Mouse (Mus musculus) heart, adult 8-10 months (tissue): ENCODE measurements at regions not wholly inside any gene's neighbourhood (a gene's known extent, or its start where the extent isn't known, plus 50 kb on each side); places are given as distances from the start of the nearest gene placed in this dataset.
A peak's percentile ranks its signal among the peaks of the same experiment; 100 is the strongest.

Experiments used
- DNase-seq: peaks from one replicate; pipeline ENCODE4 v3.0.0; 2022; ENCODE audit warnings: low spot score

- no peak for DNase-seq
Observed at GRCm38 (mm10) chr14:80789131-80789530, 805.2 kb downstream of the Olfm4 start.

GRCm38 (mm10) chr14:80799370-80799959 is 815.6 kb downstream of the Olfm4 start:
- no peak for DNase-seq

GRCm38 (mm10) chr14:80830476-80830875 is 846.6 kb downstream of the Olfm4 start:
- no peak for DNase-seq

GRCm38 (mm10) chr14:80844550-80844949 is 860.7 kb downstream of the Olfm4 start:
- DNase-seq: no peak

DNA sequence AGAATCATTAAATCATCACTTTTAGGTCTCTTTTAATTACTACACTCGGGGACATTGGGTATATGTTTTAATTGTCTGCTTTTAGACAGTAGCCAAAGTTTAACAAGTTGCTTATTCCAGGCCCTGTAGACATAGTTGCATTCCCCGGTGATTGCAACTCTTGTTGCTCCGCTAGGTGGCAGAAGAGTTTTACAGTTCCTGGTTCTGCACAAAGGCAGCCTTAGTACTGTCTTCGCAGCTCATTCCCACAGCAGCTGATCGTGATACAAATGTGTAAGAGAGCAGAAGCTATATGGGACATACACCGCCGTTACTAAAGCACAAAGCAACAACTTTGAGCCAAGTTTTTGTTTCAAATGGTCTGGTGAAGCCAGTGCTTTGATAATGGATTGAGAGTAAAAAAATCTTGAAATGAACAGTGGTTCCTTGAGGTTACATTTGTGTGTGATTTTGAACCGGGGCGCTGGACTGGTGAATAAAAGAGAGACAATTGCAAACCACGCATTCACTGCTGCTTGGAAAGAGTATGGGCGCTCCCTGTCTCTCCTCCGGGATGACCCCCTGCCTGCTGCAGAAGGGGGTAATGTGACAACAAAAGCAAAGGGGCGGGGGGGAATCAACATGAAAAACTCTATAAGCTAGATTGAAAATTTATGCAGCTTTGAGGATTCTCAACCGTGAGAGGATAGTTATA is 861.8 kb downstream of the Olfm4 start:
- peak; percentile 10 for DNase-seq

DNA sequence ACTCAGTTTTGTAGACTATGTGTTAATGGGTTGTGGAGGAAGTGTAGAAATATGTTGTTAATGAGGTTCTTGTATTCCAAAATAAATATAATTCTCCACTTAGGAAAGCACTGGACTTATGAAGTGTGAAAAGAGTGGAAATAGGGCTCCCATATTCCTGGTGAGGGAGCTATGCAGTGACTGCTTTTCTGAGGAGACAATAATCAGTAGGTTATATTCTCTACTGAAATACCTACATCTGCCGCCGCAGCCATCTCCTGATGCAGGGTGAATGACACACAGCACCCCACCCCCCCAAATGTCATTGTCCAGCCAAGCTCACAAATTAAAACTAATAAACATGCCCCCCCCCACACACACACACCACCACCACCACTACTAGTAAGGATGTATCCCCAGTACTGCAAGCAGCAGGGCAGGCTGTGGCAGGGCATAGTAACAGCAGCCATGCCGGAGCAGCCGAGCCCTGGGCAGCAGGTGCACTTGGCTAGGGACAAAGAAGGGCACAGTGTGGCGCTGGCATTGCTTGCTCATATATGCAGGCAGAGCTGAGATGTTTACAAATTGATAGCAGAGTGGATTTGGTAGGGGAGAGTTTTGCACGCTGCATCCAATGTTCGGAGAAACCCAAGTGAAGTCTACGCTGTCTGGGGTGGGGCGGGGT is 862.7 kb downstream of the Olfm4 start:
- no peak for DNase-seq
